Mouse (Mus musculus): ENCODE results near the gene Acsbg1. TPM values are rescaled to one million over a fixed set of nuclear protein-coding genes. Genes with fewer than 3 reads are reported as not detected.

Gene Acsbg1
- 19.4 and 23.0 TPM in 2 replicates for polyA plus RNA-seq (2015; fragmentation: Nextera tagmentation; extraction: Ambion mirVana)

DNA sequence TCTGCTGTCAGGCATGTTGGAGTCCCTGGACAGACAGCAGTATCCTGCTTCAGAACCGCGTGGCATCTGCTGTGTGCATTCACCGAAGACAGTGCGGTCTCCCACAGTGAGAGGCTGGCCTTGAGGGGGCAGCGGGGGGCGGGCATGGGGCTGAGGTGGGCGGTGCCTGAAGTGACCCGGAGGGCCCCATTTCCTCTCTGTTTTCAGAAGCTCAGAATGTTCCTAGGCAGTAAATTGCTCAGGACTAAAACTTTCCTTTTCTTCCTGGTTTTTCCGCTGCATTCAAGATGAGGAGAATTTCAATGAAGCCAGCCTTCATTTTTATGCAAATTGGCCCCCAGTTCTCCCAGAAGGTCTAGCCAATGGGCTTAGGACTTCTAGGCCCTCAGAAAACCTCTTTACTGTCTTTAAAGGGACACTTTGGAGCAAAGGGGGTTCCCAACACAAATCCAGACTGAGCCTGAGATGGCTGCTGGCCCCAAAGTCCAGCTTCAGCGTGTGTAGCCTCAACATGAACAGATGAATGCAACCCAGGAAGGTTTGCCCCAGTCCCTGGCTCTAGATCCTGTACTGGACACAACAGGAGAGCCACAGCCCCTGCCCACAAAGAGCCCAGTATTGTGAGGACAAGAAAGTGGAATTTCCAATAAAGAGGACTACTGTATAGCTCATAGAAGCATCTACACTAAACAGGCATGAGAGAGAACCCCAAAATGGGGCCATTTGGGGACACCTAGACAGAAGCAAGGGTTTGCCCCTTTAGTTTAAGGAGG is at the start of gene Acsbg1:
Gene Acsbg1, minus strand, starts transcription at position 266 of the 773 bp plus-strand sequence.
- Histone ChIP-seq H3K27me3 (no peaks in the 10 kb centered on the region), H3K4me3 (peak within 1 kb of the TSS; percentile 14), H3K4me2 (replicated peaks) (peak within 1 kb of the TSS; percentile 27), H3K4me1 (peaks cover 18% of the 10 kb centered on the region), H3K9me3 (no peaks in the 10 kb centered on the region), H3K36me3 (no peaks in the 10 kb centered on the region), H3K27ac (replicated peaks) (peak within 1 kb of the TSS; percentile 75), H3K9ac (replicated peaks) (no peak within 1 kb of the TSS)
- WGBS: 2% methylated on average over 10 of the region's 10 CpGs
- ATAC-seq (replicated peaks): peak; percentile 81

DNA sequence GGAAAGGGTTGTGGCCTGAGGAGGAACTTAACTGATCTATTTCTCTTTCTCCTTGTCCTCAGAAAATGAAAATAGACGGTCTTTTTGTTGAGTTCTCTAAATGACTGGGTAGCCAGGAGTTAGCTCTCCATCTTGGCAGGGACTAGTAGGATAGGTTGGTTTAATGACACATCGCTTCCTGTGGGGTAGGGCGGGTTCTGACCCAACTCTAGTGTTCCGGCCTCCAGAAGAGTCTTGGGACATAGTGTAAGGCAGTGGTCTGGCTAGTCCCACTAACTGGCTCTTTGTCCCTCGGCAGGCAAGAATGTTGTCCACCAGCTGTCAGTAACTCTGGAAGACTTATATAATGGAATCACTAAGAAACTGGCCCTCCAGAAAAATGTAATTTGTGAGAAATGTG is 46.4 kb upstream of the Acsbg1 start:
- H3K9me3 ChIP-seq: no peaks in the 10 kb centered on the region
- ATAC-seq (replicated peaks): no peak
- H3K4me3 ChIP-seq: no peak overlapping the region
- peak overlapping the region; percentile 45; the same call in 1 of the 2 replicates for H3K27ac ChIP-seq (replicated peaks)
- WGBS: 80% methylated on average over 5 of the region's 5 CpGs
- H3K9ac ChIP-seq (replicated peaks): no peak overlapping the region
- H3K4me1 ChIP-seq: peaks cover 16% of the 10 kb centered on the region; the same call in 1 of the 2 replicates
- no peaks in the 10 kb centered on the region for H3K27me3 ChIP-seq
- peaks cover 17% of the 10 kb centered on the region for H3K36me3 ChIP-seq
- no peak overlapping the region for H3K4me2 ChIP-seq (replicated peaks)

DNA sequence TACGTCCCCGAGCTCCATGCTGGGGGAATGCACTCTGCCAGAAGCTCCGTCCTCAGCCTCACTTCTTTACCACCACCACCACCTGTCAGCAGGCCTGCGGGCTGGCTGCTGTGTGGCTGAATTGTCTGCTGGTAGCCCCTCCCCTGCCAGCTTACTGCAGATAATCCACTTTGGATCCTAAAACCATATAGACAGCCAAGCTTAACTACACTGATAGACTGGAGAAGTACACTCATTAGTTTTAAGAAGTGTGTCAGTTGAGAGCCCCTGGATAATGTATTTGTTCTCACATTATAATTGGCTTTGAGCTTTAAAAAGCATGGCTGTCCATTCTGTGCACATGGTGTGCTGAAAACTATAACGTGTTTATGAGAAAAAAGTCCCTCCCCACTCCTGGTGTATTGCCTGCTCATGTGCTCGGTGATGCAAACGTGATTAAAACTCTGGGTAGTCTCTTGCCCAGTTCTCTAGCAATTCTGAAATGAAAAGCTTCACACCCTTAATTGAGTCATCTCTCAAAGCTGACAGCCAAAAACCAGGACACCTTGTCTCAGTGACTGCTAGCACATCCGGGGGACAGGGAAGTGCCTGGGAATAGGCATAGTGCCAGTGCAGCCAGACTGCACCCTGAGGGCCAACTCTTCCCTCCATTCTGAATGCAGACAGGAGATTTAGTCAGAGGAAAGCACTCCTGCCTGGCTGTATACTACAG is 45.8 kb upstream of the Acsbg1 start:
- peaks cover 15% of the 10 kb centered on the region for H3K36me3 ChIP-seq
- no peaks in the 10 kb centered on the region for H3K9me3 ChIP-seq
- peak overlapping the region; percentile 45; the same call in 1 of the 2 replicates for H3K27ac ChIP-seq (replicated peaks)
- no peak overlapping the region for H3K4me3 ChIP-seq
- 16% methylated on average over 8 of the region's 8 CpGs for WGBS
- no peaks in the 10 kb centered on the region for H3K27me3 ChIP-seq
- H3K9ac ChIP-seq (replicated peaks): no peak overlapping the region
- peaks cover 16% of the 10 kb centered on the region; the same call in 1 of the 2 replicates for H3K4me1 ChIP-seq
- H3K4me2 ChIP-seq (replicated peaks): no peak overlapping the region
- peak; percentile 81 for ATAC-seq (replicated peaks)

DNA sequence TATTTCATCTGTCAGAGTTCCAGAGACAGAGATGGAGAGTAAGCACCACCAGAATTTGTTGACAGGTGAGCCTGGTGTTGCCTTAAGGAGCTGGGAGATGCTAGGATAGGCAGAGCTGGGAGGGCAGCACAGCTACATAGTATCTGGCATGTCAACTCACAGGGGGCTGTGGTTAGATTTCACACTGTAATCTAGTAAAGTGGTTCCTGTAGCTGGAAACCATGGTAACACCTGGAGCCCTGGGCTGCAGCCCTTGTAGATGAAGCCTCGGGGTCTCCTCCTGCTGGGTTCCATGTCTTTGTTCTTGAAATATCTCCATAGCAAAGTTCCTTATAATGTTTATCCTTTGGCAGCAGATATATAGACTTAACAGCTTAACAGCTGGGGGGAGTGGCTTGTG is 43.9 kb upstream of the Acsbg1 start:
- Histone ChIP-seq H3K4me1 (peaks cover 16% of the 10 kb centered on the region; the same call in 1 of the 2 replicates), H3K4me2 (replicated peaks) (no peak overlapping the region), H3K27ac (replicated peaks) (no peak overlapping the region), H3K36me3 (0 out of 2 replicates have a peak, but pooled peaks cover 2% of the 10 kb centered on the region), H3K9ac (replicated peaks) (no peak overlapping the region), H3K27me3 (no peaks in the 10 kb centered on the region), H3K4me3 (no peak overlapping the region), H3K9me3 (no peaks in the 10 kb centered on the region)
- no peak for ATAC-seq (replicated peaks)
- WGBS: 69% methylated on average over 1 of the region's 1 CpGs

DNA sequence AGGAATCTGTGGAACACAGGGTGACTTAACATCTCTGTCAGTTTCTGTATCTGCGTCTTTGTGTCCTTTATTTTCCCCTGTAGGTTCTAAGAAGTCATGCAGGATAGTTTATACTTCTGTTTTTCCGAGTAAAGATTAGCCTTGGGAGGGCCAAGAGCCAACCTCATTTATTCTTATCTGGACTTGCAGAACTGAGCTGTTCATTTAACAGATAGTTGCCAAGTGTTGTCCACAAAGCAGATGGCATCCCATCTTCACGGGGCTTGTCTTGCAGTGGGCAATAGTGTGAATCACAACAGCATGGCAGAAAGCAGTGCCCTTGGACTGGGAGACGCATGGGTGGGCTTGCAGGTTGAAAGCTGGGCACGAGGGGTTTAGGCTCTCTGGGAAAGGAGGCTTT is 42.7 kb upstream of the Acsbg1 start:
- H3K9ac ChIP-seq (replicated peaks): no peak overlapping the region
- H3K36me3 ChIP-seq: 0 out of 2 replicates have a peak, but pooled peaks cover 2% of the 10 kb centered on the region
- no peak for ATAC-seq (replicated peaks)
- peaks cover 23% of the 10 kb centered on the region for H3K4me1 ChIP-seq
- no peaks in the 10 kb centered on the region for H3K27me3 ChIP-seq
- no peak overlapping the region for H3K4me3 ChIP-seq
- no peak overlapping the region for H3K27ac ChIP-seq (replicated peaks)
- 77% methylated on average over 5 of the region's 5 CpGs for WGBS
- H3K9me3 ChIP-seq: no peaks in the 10 kb centered on the region
- no peak overlapping the region for H3K4me2 ChIP-seq (replicated peaks)

DNA sequence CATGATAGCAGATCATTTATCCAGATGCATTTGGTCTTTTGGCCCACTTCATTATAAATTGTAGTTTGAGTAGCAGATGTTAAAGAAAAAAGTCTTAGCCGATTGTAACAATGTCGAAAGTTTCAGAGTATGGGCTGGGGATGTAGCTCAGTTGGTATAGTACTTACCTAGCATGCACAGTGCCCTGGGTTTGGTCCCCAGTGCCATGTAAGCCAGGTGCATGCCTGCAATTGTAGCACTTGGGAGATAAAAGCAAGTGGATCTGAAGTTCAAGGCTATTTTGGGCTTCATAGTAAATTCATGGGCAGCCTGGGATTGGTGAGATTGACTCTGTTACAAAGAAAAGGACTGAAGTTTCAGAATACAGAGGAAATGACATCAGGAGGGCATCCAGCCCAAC is 40.9 kb upstream of the Acsbg1 start:
- H3K27me3 ChIP-seq: peaks cover 3% of the 10 kb centered on the region; the same call in 1 of the 2 replicates
- 81% methylated on average over 2 of the region's 2 CpGs for WGBS
- H3K4me3 ChIP-seq: no peak overlapping the region
- H3K9me3 ChIP-seq: no peaks in the 10 kb centered on the region
- no peak overlapping the region for H3K27ac ChIP-seq (replicated peaks)
- no peak overlapping the region for H3K9ac ChIP-seq (replicated peaks)
- no peak overlapping the region for H3K4me2 ChIP-seq (replicated peaks)
- H3K4me1 ChIP-seq: peaks cover 21% of the 10 kb centered on the region
- ATAC-seq (replicated peaks): no peak
- H3K36me3 ChIP-seq: no peaks in the 10 kb centered on the region

DNA sequence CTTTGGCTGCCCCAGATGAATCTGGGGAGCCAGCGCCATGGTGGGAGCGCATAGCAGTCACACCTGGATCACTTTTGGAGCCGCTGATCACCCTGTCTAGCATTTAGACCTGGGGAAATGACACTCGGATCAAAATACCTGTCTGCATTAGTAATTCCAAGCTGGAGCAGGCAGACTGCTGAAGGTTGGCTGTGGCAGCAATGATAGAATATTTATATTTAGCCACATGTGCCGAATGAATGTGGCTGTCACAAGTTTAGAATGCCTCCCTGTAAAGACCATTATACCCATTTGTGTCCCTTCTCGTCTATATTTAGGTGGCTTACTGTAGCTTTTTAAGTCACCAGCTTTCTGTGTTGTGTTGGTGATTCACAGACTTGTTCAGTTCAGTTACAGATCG is 39.1 kb upstream of the Acsbg1 start:
- WGBS: 76% methylated on average over 7 of the region's 7 CpGs
- Histone ChIP-seq H3K27ac (replicated peaks) (no peak overlapping the region), H3K36me3 (no peaks in the 10 kb centered on the region), H3K4me2 (replicated peaks) (peak overlapping the region; percentile 88; the same call in 1 of the 2 replicates), H3K9ac (replicated peaks) (no peak overlapping the region), H3K27me3 (peaks cover 3% of the 10 kb centered on the region; the same call in 1 of the 2 replicates), H3K4me3 (no peak overlapping the region), H3K4me1 (peaks cover 12% of the 10 kb centered on the region), H3K9me3 (no peaks in the 10 kb centered on the region)
- ATAC-seq (replicated peaks): no peak

DNA sequence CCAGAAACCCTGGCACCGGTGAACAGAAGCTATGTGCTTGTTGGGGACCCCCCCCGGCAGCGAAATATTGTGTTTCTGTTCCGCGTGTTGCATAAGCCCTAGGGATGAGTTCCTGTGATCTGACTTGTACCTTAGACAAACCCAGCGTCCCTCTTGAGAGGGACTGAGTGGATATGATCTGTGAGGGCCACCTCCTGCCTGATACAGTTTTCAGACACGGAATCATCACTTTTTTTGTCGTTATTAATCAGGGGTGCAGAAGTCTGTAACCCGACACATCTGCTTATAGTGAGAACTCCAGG is 38.5 kb upstream of the Acsbg1 start:
- 30% methylated on average over 9 of the region's 9 CpGs for WGBS
- Histone ChIP-seq H3K4me3 (peak overlapping the region; percentile 77), H3K9ac (replicated peaks) (peak overlapping the region; percentile 70), H3K36me3 (no peaks in the 10 kb centered on the region), H3K27ac (replicated peaks) (no peak overlapping the region), H3K4me2 (replicated peaks) (peak overlapping the region; percentile 88), H3K4me1 (peaks cover 12% of the 10 kb centered on the region), H3K9me3 (no peaks in the 10 kb centered on the region), H3K27me3 (peaks cover 3% of the 10 kb centered on the region; the same call in 1 of the 2 replicates)
- no peak; the same call in 1 of the 2 replicates for ATAC-seq (replicated peaks)

DNA sequence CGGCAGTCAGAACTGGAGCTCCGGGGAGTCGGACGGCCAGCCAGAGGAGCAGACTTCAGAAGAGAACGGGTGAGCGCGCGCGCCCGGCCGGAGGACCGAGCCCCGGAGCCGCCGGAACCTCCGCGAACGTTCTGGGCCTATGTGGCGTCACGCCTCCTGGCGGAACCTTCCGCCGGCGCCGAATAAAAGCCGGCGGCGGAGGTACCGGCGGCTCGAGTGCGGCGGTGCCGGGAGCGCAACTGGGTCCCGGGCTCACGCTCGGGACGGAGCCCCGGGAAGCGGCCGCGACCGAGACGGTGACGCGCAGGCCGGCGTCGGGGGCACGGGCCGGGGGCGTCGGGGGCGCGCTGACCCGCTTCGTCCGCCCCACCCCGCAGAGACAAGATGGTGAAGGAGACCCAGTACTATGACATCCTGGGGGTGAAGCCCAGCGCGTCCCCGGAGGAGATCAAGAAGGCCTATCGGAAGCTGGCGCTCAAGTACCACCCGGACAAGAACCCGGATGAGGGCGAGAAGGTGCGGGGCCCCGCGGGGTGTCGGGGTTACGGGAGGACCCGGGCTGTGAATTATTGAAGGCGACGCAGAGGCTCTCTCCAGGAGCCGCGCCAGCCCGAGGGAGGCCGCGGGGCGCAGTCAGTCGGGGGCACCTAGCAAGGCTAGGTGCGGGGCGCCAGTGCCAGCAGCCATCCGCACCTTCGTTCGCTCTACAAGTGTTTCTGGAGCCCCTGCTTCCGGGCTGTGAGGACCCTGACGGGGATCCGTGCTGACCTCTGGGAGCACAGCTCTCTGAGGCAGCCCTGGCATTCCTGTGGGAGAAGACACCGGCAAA is 37.9 kb upstream of the Acsbg1 start:
- peak overlapping the region; percentile 88 for H3K4me2 ChIP-seq (replicated peaks)
- 0 out of 2 replicates have a peak overlapping the region, but pooled peaks have one; percentile 20 for H3K27ac ChIP-seq (replicated peaks)
- peak; percentile 76 for ATAC-seq (replicated peaks)
- peak overlapping the region; percentile 70 for H3K9ac ChIP-seq (replicated peaks)
- H3K4me1 ChIP-seq: peaks cover 12% of the 10 kb centered on the region
- H3K9me3 ChIP-seq: no peaks in the 10 kb centered on the region
- no peaks in the 10 kb centered on the region for H3K36me3 ChIP-seq
- H3K4me3 ChIP-seq: peak overlapping the region; percentile 77
- peaks cover 3% of the 10 kb centered on the region; the same call in 1 of the 2 replicates for H3K27me3 ChIP-seq
- WGBS: under 1% methylated on average over 92 of the region's 92 CpGs

DNA sequence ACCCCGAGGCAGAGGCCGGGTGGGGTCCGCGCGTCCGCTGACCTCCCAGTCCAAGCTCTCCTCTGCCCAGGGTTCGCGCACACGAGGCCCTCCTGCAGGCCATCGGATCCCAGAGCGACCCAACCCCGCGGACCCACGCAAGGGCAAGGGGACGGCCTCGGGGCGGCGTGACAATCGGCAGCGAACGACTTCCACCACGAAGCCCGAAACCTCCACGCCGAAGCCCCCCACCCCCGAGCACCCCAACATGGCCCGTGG is 37.3 kb upstream of the Acsbg1 start:
- 4% methylated on average over 27 of the region's 27 CpGs for WGBS
- H3K27ac ChIP-seq (replicated peaks): no peak overlapping the region
- peak; percentile 42; the same call in 1 of the 2 replicates for ATAC-seq (replicated peaks)

DNA sequence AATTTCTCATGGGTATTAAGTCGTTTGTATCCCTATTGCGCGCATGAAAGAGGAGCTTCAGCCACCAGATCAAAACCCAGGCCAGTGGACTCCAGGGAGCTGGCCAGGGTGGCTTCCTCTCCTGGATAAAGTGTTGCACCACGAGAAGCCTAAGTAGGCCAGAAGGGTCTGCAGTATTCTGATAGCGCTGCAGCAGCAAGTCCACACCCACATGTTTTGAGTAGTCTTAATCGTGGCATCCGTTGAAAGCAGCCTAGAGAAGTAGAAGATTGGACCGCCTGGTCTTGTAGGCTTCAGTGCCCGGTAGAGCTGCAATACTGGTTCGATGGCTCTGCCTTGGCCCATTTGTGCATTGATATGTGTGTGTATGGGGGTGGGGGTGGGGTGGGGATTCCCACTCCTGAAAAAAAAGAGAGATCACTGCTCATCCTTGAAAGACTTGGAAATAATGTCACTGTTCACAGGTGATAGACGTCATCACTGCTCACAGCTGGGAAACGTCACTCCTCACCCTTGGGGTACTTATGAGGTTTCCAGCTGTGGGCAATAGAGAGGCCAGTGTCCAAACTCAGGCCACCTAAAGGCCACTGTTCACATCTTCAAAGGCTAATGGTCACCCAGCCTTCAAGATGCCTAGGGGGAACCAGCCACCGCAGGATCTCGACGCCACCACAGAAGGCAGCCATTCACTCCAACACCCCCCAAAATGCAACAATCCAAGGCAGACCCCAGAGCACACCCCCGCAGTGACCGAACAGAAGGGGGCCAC is 36.8 kb upstream of the Acsbg1 start, which contains the start of gene Dnaja4:
Gene Dnaja4, plus strand, starts transcription at position 556 of the 769 bp plus-strand sequence.
- Histone ChIP-seq H3K27me3 (peaks cover 3% of the 10 kb centered on the region; the same call in 1 of the 2 replicates), H3K27ac (replicated peaks) (0 out of 2 replicates have a peak within 1 kb of the TSS, but pooled peaks have one; percentile 20), H3K9ac (replicated peaks) (peak within 1 kb of the TSS; percentile 70), H3K36me3 (no peaks in the 10 kb centered on the region), H3K4me2 (replicated peaks) (peak within 1 kb of the TSS; percentile 88), H3K4me3 (peak within 1 kb of the TSS; percentile 77), H3K9me3 (no peaks in the 10 kb centered on the region), H3K4me1 (peaks cover 12% of the 10 kb centered on the region)
- 70% methylated on average over 17 of the region's 17 CpGs for WGBS
- ATAC-seq (replicated peaks): no peak; the same call in 1 of the 2 replicates

More for the DNA sequence above, 37.3 kb upstream of the Acsbg1 start:
- H3K9ac ChIP-seq (replicated peaks): peak overlapping the region; percentile 70
- peaks cover 12% of the 10 kb centered on the region for H3K4me1 ChIP-seq
- no peaks in the 10 kb centered on the region for H3K9me3 ChIP-seq
- no peaks in the 10 kb centered on the region for H3K36me3 ChIP-seq
- peak overlapping the region; percentile 88 for H3K4me2 ChIP-seq (replicated peaks)
- H3K27me3 ChIP-seq: peaks cover 3% of the 10 kb centered on the region; the same call in 1 of the 2 replicates
- H3K4me3 ChIP-seq: peak overlapping the region; percentile 77

Data from forebrain, embryonic 15.5 days (tissue).